Mouse (Mus musculus): ENCODE data around the gene Ddr1.

The Ddr1 gene

DNA sequence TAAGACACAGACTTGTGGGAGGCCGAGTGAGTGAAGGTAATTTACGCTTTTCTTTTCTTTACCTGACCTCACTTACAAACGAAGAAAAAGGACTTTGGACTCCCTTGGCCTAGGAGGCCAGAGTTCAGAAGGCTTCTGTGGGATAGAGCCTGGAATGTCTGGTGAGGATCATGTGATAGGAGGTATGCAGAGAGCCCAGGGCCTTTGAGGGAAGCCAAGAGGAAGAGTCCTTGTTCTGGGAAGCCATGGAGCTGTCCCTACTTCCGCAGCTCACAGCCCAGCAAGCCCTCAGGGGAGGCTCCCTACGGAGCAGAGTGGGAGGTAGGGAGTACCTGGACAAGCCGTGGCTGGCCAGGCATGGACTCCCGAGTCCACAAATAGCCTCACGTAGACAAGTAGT, 17.3 kb upstream of the Ddr1 start:
- no peak for DNase-seq (ENCODE audit: low read depth, low spot score)

DNA sequence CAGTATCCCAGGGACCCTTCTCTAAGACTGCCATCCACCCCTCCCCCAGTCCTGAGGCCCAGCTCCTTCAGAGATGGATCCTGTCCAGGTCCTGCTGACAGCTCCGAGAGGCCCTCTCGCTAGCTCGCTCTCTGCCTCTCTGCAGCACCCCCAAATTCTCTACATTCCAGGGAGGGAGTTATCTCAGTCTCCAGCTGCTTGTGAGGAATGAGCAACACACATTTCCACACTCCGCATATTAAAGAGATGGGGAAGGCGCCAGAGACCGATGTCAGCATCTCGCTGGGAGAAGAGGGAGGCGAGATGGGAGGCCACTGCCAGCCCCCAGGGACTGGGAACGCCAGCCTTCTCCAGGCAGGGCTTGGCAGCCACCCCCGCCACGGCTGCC, 15.9 kb upstream of the Ddr1 start:
- DNase-seq (ENCODE audit: low read depth, low spot score): no peak

DNA sequence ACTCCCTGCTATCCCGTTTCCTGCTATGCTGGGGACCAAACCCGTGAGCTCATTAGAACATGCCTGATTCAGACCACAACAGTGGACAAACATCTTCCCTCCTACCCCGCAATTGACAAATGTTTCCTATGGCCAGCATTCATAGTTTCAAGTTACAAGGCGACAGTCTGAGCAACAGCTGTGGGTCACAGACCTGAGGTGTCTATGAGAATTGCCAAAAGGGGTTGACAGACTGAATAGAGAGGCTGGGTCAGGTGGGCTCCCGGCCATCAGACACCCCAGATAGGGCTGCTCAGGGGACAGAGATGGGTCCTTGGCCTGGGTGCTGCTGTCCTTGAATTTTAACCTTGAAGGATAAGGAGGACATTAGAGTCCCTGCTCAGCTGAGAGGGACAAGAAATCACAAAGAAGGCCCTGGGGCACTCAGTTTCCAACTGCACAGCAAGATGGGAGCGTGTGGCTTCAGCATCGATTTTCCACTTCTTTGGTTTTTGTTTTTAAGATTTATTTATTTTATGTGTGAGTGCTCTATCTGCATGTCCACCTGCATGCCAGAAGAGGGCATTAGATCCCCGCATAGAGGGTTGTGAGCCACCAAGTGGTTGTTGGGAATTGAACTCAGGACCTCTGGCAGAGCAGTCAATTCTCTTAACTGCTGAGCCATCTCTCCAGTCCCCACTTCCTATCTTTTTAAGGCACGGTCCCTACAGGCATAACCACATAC, 15.4 kb upstream of the Ddr1 start:
- DNase-seq (ENCODE audit: low read depth, low spot score): no peak

DNA sequence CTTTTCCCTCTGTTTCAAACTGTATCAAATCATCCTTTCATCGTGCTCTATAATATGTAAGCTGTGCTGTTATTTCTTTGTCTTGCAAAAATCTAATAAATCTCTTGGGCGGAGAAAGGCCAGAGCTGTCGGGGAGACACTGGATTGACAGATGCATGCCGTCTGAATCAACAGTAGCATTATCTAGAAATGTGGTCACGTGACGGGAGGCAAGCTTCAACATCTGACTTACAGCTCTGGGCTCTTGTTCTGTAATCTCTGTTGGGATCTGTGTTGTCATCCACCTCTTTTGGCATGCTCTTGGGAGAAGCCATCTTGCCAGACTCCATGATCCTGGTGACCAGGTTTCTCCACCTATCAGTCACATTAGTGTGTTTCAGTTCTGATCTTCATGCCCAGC, 12.7 kb upstream of the Ddr1 start:
- no peak for DNase-seq (ENCODE audit: low read depth, low spot score)

DNA sequence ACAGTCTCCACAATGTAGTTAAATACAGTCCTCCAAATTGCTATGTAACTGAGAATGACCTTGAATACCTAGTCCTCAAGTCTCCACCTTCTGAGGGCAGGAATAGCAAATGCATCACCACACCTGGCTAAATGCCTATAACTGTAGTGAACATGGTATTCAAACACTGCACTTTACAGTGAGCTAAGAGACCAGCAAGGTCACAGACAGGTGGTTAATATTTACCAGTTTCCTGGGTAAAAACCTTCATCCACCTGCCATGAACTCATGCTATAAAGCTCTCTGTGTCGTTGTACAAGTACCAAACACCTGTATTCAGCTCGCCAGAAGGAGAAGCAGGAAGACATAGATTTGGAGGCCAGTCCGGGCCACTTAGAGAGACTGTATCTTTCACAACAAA, 11.7 kb upstream of the Ddr1 start:
- DNase-seq (ENCODE audit: low read depth, low spot score): no peak

DNA sequence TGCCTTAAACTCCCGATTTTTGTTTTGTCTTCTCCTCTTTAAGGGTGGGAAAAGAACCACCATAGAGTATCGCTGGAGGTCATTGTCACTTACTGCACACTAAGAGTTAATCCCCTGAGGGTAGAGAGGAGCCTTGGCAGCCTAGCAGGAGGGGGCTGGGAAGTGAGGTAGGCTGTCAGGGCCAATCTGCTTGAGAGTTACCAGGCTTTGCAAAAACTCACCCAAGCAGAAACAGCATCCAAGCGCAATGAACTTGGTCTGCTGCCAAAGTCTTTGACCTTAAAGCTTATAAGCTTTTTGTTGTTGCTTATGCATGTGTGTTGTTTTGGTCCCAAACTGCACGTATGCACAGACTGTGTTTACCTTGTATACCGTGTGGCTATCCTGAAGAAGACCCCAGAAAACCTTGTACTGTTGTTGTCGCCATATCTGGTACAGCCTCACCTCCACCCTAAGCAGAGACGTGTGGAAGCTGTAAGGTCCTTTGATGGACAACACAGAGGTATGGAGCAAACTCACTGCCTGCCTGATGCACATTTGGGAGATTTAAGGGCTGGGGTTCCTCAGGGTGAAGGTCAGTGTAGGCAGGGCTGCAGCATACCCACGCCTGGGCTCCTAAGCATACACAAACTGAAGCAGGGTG, 6.4 kb upstream of the Ddr1 start:
- no peak for DNase-seq (ENCODE audit: low read depth, low spot score)

DNA sequence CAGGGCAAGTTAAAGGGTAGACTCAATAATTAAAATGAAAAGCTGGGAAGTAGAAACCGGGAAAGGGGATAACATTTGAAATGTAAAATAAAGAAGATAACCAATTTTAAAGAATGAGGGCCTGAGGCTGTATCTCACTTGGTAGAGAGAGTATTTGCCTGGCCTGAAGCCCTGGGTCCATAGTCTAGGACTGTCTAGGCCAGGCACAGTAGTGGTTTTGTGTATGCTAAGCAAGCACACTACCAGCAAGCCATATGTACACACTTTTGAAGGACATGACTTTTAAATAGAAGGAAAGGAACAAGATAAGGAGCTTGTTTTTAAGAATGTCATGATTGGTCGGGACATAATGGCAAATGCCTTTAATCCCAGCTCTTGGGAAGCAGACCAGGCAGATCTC, 4.2 kb upstream of the Ddr1 start:
- no peak for DNase-seq (ENCODE audit: low read depth, low spot score)

DNA sequence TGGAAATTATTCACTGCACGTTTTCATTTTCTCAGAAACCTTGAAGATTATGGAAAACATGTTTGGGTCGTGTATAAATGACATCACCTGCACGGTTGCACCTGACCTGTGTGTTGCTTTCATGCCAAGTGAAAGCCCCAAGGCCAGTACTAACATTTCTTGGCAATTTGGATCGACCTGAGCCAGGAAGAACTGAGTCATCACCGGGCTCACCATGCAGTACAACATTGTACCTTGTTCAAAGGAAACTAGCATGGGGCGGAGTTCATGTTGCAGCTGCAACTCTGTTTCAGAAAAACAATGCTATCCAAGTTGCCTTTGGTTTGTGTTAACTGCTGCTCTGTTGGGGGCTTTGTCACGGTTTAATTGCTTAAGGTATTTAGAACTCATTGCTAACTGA, 3.5 kb upstream of the Ddr1 start:
- DNase-seq (ENCODE audit: low read depth, low spot score): peak; percentile 73

DNA sequence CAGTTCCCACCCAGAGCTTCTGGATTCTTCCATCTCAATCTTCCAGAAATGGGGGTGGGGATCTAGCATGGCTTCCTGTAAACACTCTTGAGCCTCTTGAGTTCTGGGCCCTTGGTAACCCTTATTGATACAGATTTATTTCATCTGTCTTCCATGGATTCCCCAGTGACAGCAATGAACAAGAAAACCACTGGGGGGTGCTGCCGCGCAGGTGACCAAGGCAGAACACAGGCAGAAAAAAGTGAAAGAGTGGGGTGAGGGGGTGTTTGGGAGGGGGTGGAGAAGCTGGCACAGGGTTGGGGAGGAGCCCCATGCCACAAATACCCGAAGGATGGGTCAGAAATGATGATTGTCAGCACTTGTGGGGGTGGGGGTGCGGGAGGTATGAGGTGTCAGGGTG, 1.4 kb upstream of the Ddr1 start:
- peak; percentile 77 for DNase-seq (ENCODE audit: low read depth, low spot score)

DNA sequence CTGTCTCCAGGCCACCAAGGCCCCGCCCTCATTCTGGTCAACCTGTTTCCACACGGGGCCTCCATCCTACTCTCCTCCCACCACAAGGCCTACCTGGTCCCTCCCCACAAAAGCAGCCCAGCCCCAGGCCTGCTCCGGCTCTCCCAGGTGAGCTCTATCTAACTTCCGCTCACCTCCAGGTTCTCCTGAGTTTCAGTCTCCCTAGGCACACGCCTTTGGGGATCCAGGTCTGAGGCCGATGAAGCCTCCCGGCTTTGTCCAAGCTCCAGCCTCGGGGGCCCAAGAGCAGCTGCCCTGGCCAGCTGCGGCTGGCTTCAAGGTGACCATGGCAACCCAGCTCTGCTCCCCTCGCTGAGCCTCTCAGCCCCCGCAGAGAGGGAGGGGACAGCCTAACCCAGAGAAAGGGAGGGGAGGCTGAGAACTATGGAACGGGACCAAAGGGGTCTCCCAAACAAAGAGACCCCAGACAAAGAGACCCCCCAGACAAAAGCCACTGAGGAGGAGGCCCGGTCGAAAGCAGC, 610 bp downstream of the Ddr1 start:
- no peak for DNase-seq (ENCODE audit: low read depth, low spot score)

DNA sequence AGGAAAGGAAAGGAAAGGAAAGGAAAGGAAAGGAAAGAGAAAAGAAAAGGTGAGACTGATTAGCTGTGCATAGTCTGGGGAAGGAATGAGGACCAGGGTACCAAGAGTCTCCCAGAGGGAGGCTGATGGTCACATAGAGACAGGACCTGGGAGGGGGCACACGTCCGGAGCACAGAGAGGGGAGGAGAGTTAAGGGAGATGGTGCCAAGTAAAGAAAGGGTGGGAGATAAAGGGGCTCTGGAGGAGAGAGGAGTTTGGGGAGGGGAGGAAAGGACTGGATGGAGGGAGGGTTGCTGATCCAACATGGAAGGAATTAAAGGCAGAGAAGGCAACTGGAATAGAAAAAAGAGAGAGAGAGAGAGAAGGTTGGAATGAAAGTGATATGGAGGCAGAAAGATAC, 1.4 kb downstream of the Ddr1 start:
- DNase-seq (ENCODE audit: low read depth, low spot score): no peak

DNA sequence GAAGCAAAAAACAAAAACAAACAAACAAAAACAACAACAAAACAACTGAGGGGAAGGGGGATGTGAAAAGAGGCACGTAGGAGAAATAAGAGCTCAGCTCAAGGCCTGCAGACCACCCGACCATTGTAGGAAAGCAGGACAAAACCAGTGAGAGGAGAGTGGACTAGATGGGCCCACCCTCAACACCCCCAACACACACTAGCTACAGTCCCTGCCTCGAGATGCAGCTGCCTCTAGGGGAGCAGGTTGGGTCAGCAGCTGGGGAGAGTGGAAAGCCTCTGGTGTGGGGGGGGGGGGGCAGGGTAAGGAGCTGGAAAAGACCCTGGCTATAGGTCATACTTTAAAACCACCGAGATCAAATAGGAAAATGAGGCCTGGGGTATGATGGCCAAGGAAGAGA, 1.8 kb downstream of the Ddr1 start:
- no peak for DNase-seq (ENCODE audit: low read depth, low spot score)

DNA sequence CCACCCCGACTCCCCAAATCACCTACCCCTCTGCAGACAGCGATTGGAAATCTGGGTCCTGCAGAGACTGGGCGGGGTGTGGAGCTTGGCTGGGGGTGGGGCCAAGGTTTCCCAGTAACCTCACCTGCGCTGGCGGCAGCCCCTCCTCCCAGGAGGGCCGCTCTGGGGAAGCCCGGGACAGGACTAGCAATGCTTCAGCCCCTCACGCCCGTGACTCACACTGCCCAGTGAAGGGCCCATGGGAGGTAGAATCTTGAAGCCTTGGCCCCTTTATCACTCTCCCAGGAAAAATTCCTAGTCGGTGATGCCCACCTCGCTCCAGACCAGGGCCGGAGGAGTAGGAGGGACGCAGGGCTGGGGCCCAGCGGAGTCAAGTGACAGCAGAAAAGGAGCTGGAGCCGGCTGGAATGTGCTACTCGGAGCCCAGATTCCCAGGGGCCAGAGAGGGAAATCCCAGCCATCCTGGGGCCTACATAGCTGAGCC, 2.4 kb downstream of the Ddr1 start:
- DNase-seq (ENCODE audit: low read depth, low spot score): no peak

DNA sequence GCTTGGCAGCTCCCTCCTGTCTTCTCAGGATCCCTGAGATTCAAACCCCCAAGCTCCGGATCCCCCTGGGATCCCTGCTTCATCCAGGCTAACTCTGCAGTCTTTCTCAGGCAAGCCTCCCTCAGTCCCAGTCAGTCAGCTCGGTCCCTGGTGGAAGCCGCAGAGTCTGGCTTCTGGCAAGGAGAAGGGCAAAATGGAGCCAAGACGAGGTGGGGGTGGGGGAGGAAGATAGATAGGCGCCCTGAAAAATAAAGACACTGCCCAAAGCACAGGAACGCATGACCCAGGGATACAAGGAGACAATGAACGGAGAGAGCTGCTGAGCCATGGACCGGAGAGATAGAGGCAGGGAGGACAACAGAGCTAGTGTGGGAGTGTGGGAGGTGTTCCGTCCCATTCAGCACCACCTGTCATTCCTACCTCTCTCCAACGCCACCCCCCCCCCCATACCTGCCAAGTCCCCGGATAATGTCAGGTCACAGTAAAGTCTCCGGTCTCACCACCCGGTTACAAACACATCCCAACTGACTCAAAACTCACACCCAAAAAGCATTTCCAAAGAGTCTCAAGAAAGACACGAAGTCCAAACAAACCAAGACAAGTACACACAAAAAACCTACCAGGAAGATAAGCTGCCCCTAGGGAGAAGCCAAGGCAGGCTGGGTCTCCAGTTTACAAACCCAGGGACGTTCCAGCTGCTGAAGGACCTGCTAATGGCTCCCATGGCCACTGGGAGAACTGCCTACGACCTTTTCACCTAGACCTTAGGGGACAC, 3.0 kb downstream of the Ddr1 start:
- no peak for DNase-seq (ENCODE audit: low read depth, low spot score)

DNA sequence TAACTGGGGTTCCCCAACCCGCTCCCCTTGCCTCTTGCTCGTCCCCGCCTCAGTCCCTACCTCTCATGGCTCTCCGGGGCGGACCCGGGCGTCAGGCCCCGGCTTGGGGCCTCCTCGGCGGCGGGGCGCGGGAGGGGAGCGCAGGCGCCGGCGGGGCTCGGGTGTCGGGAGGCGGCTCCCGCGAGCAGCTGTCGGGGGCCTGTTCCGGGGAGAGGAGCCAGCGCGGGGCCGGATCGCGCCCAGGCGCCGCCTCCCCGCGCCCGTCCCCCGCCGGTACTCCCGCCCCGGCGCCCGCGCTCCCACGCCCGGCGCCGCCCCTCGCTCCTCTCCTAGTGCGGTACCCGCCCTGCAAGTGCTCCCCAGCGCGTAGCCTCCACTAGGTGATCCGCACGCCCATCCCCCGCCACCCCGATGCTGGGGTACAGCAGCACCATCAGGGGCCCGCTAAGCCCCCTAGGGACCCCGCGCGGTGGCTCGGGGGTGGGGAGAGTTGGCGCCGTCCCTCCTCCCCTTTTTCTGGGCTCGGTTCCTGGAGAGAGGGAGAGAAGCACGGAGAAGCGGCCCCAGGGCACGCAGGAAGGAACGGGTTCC, 4.0 kb downstream of the Ddr1 start:
- DNase-seq (ENCODE audit: low read depth, low spot score): peak; percentile 77

DNA sequence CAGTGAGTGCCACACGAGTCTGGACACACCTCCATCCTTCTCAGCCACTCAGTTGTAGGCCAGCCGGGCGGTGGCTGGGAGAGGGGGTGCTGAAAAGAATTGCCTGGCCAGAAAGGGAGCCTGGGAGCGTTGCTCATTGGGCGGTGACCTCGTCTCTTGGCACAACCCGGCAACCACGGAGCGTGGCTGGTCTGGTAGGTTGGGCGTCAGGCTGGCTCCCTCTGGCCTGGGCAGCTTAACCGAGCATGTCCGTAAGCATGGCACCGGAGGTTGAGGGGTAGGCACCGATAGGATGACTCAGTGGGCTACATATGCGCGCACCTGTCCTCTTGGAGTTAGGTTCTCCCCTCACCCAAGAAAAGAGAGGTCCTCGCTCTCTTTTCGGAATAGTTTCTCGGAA, 4.5 kb downstream of the Ddr1 start:
- no peak for DNase-seq (ENCODE audit: low read depth, low spot score)

DNA sequence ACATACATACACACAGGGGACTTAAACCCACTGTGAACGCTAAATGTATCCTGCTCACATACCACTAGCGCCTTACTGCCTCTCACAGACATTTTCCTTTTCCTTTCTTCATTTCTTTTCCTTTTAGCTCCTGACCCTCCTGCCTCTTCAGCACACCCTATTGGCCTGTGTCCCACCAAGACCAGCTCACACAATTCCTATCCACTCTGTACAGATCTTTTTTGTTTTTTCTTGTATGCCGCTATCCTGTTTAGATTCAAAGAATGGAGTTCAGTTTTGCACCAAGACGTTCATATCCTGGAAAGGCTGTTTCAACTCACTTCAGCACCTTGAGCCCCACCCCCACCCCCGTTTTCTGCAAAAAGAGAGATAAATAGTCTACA, 5.9 kb downstream of the Ddr1 start:
- no peak for DNase-seq (ENCODE audit: low read depth, low spot score)

DNA sequence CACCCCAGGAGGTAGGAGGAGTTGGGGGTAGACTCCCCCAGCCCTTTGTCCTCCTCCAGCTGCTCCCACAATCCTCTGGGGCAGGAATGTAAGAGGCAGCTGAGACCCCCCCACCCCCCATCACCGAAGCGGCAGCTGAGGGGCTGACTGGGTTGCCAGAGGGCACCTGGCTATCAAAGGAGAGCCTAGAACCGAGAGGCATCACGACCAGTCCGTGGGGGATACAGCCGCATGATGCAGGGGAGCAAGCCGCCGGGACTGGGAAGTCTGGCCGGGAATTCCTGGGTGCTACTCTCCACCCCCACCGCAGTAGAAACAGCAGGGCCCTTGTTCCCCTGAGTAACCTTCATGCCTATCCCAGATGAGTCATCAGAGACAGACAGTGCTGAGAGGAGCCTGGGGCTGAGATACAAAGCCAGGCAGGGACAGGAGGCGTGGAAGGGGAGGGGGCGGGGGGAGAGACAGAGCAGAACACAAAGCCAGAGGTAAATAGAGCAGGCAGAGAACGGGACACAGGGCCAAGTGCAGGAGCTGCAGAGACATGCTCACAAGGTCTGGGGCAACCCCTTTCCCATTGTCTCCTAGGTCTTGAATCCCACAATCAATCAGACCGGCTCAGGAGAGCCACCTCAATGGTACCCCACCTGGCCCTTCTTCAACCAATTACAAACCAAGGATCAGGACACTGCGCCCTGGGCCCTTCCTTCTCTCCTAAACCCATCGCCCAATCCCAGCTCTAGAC, 6.5 kb downstream of the Ddr1 start:
- no peak for DNase-seq (ENCODE audit: low read depth, low spot score)

DNA sequence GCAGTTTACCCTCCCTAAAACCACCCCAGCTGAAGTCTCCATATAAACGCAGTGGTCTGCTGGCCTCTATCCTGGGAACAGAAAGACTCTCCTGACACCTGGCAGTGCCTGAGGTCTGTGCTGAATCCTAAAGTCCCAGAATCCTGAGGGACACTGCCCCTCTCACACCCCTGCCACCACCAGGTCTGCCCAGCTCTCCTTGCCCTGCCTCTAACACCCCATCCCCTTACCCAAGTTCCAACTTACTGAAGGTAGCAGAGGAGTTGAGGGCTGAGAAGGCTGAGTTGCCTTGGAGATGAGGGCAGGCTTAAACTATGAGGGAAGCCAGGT, 7.0 kb downstream of the Ddr1 start:
- DNase-seq (ENCODE audit: low read depth, low spot score): no peak

DNA sequence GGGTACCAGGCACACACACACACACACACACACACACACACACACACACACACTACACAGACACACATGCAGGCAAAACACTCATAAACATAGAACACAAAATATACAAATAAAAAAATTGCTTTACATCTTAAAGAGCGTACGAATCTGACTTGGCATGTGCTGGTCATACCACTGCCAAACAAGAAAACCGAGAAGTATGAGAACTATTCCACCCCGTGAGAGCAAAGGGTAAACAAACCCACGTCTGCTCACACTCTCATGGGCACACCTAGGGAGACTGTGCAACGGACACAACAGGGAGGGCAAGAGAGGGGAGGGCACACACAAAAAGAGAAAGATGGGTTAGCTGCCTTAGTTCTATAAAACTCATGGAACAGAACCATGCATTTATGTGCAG, 7.7 kb downstream of the Ddr1 start:
- no peak for DNase-seq (ENCODE audit: low read depth, low spot score)

DNA sequence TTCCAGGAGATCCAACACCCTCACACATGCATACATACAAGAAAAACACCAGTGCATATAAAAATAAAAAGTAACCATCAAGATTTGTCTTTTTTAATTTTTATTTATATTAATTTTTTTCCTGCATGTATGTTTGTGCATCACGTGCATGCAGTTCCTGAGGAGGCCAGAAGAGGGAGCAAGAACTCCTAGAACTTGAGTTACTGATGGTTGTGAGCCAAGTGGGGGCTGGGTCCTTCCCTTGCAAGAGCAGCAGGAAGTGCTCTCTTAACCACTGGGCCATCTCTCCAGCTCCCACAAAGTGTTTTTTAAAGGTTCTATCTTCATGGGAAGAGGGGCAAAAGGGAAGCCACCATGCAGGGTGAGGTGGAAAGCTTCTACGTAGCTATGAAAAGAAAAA, 9.1 kb downstream of the Ddr1 start:
- DNase-seq (ENCODE audit: low read depth, low spot score): peak; percentile 51

DNA sequence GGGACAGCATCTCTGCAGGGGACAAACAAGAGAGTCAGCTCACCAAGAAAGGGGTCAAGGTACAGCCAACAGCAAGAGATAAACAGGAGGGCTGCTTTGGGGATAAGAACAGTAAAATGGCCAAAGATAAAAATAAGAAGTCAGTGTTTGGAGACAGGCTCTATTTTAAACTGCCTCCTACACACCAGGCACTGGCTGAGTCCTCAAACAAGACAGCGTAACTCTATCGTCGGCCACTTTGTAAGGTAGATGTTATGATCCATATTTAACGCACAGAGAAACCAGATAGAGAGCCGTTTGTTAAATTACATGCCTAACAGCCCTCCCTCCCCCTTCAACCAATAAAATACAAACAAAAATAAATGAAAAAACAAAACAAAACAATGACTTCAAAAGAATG, 10.5 kb downstream of the Ddr1 start:
- no peak for DNase-seq (ENCODE audit: low read depth, low spot score)
